Mouse (Mus musculus): Measurements from ENCODE around the gene Trabd2b. TPM values are rescaled to one million over a fixed set of nuclear protein-coding genes. Genes with fewer than 3 reads are reported as not detected.

Gene Trabd2b
- total RNA-seq, 4 experiments from 2014 or later: 62.0 to 82.7 (median 71.5) TPM

DNA sequence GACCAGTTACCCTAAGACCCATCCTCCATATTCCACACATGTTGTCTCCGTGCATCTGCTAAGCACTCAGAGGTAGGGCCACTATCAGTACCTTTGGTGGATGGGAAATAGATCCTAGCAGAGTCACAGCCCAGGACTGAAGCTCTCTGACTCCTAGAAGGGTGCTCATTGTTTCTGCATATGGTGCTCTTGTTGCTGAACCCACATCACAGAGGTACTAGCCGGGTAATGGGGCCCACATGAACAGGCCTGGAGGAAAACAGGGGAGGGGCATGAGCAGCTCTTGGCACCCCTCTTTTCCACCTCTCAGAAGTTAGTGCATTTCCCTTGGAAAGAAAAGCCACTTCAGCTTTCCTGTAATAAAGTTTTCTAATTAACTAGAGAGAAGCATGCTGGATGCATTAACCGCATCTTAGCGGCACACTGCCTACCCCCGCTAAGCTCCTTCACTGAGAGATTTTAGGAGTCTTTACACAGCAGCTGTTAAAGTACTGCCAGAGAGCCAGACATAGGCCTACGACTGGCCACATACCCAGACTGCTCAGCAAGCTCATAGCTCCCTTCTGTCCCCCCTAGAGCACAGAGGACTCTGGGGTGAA is 131.0 kb downstream of the Trabd2b start:
- no peak for DNase-seq (ENCODE audit: low spot score)

- DNase-seq (ENCODE audit: low spot score): no peak
These were observed 133.5 kb downstream of the Trabd2b start for GRCm38 (mm10) chr4:114540031-114540430.

GRCm38 (mm10) chr4:114541221-114541620 is 134.7 kb downstream of the Trabd2b start:
- no peak for DNase-seq (ENCODE audit: low spot score)

- DNase-seq (ENCODE audit: low spot score): no peak
These were observed 135.6 kb downstream of the Trabd2b start for GRCm38 (mm10) chr4:114542136-114542535.

DNA sequence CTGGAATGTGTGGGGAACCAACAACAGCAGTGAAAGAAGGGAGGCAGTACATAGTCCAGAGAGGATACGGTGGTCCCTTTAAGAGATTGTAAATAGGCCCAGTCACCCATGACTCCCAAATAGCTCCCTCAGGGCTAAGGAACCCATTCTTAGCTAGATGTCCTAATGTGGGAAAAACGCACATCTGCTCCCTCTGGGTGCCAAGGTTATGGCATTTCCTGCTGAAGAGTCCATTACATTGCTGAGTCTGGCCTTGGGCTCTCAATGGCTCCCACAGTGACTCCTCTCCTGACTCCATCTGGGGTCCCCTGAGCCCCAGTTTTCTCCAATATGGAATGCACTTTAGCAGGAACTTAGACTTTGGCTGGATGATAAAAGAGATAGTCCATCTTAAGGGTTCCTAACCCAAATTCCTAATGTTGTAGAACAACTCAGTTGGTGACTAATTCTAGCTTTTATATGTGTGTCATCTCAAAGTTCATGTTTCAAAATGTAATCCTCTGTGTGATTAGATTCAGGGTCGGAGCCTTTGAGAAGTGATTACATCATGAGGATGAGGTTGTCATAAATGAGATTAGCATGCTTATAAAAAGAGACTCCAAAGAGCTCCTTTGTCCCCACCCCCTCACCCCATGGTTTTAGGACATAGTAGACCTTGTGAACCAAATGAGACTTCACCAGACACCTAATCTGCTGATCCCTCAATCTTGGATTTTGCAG is 139.1 kb downstream of the Trabd2b start:
- peak; percentile 20 for DNase-seq (ENCODE audit: low spot score)

- DNase-seq (ENCODE audit: low spot score): peak; percentile 31
These were observed 141.3 kb downstream of the Trabd2b start for GRCm38 (mm10) chr4:114547658-114548448.

DNA sequence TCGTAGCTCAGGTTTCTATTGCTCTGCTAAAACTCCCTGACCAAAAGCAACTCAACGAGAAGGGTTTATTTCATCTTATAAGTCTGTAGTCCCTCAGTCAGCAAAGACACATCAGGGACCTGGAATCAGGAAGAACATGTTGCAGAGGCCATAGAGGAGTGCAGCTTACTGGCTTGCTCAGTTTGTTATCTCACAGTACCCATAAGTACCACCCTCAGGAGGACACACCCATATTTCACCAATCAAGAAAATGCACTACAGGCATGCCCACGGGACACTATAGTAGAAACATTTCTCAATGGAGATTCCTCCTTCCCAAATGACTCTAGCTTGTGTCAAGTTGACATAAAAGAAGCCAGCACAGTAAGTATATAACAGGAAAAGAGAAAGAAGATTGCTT is 143.0 kb downstream of the Trabd2b start:
- DNase-seq (ENCODE audit: low spot score): no peak

DNA sequence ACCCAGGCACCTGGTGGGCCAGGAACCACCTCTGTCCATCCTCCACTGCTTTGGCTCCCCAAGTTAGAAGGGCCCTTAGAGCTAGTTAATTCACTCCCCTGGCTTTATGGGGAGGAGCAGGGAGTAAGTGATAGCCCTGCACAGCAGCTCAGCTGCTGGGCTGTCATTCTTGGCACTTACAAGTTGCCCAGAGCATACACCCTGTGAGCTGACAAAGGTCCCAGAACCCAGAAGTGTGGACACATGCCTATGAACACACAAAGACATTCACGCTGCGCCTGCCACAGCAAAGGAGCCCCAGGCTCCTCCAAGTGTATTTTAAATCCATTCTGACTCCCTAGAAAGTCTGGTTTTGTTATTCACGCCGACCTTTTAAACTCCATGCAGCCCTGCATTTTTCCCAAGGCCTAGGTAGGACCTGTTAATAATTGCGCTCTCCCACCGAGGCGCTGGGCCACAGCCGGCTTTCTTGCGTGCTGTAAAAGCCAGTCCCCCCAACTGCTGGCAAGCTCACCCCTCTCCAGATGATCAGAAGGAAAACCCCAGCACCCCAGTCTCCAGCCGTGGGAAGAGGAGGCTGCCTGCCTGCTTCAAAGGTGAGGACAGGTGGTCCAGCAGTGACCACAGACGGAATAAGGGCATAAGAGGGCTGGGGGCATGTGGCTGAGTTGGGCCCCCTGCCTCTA is 144.1 kb downstream of the Trabd2b start:
- DNase-seq (ENCODE audit: low spot score): no peak

GRCm38 (mm10) chr4:114556880-114557279 is 150.4 kb downstream of the Trabd2b start:
- DNase-seq (ENCODE audit: low spot score): no peak

- no peak for DNase-seq (ENCODE audit: low spot score)
These were observed 151.2 kb downstream of the Trabd2b start for GRCm38 (mm10) chr4:114557731-114558130.

- no peak for DNase-seq (ENCODE audit: low spot score)
These were observed 152.0 kb downstream of the Trabd2b start for GRCm38 (mm10) chr4:114558487-114558886.

DNA sequence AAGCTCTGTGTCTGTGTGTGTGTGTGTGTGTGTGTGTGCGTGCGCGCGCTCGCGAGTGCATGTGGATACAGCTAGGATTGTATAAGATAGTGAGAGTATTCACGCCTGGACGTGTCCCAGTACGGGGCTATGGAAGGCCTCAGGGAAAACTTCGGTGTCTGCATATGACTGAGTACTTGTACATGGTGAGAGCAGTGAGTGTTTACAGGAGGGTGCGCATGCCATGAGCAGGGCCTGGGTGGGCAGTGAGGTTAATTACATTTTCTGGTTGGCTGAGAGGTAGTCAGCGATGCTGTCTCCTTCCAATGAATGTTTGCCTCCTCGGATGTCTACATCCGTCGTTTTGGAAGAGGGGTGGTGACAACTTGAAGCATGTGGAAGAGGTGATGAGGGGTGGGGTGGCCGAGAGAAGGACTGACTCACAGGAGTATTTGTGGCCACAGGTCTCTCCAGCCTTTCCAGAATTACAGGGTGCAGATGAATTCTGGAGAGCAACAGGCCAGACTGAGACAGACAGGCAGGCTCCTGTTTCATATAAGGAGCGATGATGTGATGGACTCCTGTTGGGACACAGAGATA is 154.2 kb downstream of the Trabd2b start:
- DNase-seq (ENCODE audit: low spot score): no peak

GRCm38 (mm10) chr4:114564131-114564695 is 157.7 kb downstream of the Trabd2b start:
- DNase-seq (ENCODE audit: low spot score): no peak

GRCm38 (mm10) chr4:114567594-114567993 is 161.1 kb downstream of the Trabd2b start:
- DNase-seq (ENCODE audit: low spot score): no peak

GRCm38 (mm10) chr4:114568081-114568605 is 161.6 kb downstream of the Trabd2b start:
- DNase-seq (ENCODE audit: low spot score): no peak

- no peak for DNase-seq (ENCODE audit: low spot score)
These were observed 171.8 kb downstream of the Trabd2b start for GRCm38 (mm10) chr4:114578153-114578950.

GRCm38 (mm10) chr4:114583546-114584144 is 177.1 kb downstream of the Trabd2b start:
- no peak for DNase-seq (ENCODE audit: low spot score)

- peak; percentile 35 for DNase-seq (ENCODE audit: low spot score)
These were observed 178.2 kb downstream of the Trabd2b start for GRCm38 (mm10) chr4:114584686-114585085.

DNA sequence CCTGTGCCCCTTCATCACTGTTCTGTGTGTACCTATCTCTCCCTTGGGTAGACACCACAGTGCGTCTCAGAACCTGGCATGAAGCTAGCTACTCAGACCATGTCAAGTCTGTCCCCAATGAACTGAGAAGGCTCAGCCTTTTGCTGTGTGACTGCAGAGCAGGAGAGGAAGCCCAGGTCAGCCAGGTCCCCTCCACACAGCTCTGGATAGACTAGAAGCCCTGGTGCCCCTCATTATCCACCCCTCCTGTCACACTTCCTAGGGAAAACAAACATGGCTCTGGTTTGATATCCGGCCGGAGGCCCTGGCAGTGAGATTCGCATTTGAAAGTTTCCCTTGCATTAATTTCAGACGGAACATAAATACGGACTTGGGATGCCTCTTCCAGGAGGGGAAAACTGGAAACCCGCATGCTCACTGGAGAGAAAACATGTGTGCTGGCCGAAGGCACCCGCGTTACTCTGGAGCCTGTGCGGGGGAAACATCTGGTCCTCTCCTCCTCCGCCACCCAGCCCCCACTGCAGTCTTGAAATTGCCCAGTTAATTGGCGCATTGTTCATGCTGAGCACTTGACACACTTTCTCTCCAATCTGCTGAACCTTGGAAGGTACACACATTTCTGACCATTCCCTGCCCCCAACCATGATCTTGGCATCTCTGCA is 187.2 kb downstream of the Trabd2b start:
- DNase-seq (ENCODE audit: low spot score): no peak
